Mouse (Mus musculus): ENCODE results near the gene Tefm.
"Not testable (repeated sequence)": the region's sequence is repeated elsewhere in the genome, so short reads cannot be mapped to it uniquely, and the experiment has no call there.

Gene Tefm

GRCm38 (mm10) chr11:80156841-80157240 is 14.9 kb upstream of the Tefm start:
- DNase-seq (ENCODE audit: low read depth), result no peak

- DNase-seq (ENCODE audit: low read depth), result no peak
These were observed 14.0 kb upstream of the Tefm start for GRCm38 (mm10) chr11:80155961-80156360.

- no peak for DNase-seq (ENCODE audit: low read depth)
These were observed 13.6 kb upstream of the Tefm start for GRCm38 (mm10) chr11:80155541-80155940.

- DNase-seq (ENCODE audit: low read depth), result no peak
These were observed 12.5 kb upstream of the Tefm start for GRCm38 (mm10) chr11:80154501-80154900.

- DNase-seq (ENCODE audit: low read depth), result peak; percentile 89
These were observed 12.0 kb upstream of the Tefm start, which contains the start of gene Adap2 for GRCm38 (mm10) chr11:80153857-80154495. Gene Adap2, plus strand, starts transcription at chr11:80154105.

- no peak for DNase-seq (ENCODE audit: low read depth)
These were observed 10.4 kb upstream of the Tefm start for GRCm38 (mm10) chr11:80152376-80152775.

- DNase-seq (ENCODE audit: low read depth), result no peak
These were observed 9.6 kb upstream of the Tefm start for GRCm38 (mm10) chr11:80151541-80151940.

GRCm38 (mm10) chr11:80150566-80150965 is 8.6 kb upstream of the Tefm start:
- DNase-seq (ENCODE audit: low read depth), result no peak

- no peak for DNase-seq (ENCODE audit: low read depth)
These were observed 7.5 kb upstream of the Tefm start for GRCm38 (mm10) chr11:80149412-80150023.

GRCm38 (mm10) chr11:80148974-80149373 is 7.0 kb upstream of the Tefm start:
- not testable (repeated sequence) for DNase-seq (ENCODE audit: low read depth)

GRCm38 (mm10) chr11:80148313-80148712 is 6.3 kb upstream of the Tefm start:
- DNase-seq (ENCODE audit: low read depth), result no peak

- DNase-seq (ENCODE audit: low read depth), result no peak
These were observed 5.8 kb upstream of the Tefm start for GRCm38 (mm10) chr11:80147748-80148147.

GRCm38 (mm10) chr11:80145787-80146275 is 3.9 kb upstream of the Tefm start:
- no peak for DNase-seq (ENCODE audit: low read depth)

- DNase-seq (ENCODE audit: low read depth), result no peak
These were observed 897 bp upstream of the Tefm start for GRCm38 (mm10) chr11:80142872-80143271.

GRCm38 (mm10) chr11:80137773-80138172 is 4.2 kb downstream of the Tefm start:
- no peak for DNase-seq (ENCODE audit: low read depth)

GRCm38 (mm10) chr11:80136786-80137185 is 5.2 kb downstream of the Tefm start:
- no peak for DNase-seq (ENCODE audit: low read depth)

- DNase-seq (ENCODE audit: low read depth), result peak; percentile 32
These were observed 5.9 kb downstream of the Tefm start for GRCm38 (mm10) chr11:80135954-80136683.

- no peak for DNase-seq (ENCODE audit: low read depth)
These were observed 7.2 kb downstream of the Tefm start for GRCm38 (mm10) chr11:80134744-80135143.

GRCm38 (mm10) chr11:80132050-80132449 is 9.9 kb downstream of the Tefm start:
- DNase-seq (ENCODE audit: low read depth), result no peak

GRCm38 (mm10) chr11:80116411-80116810 is 25.6 kb downstream of the Tefm start:
- DNase-seq (ENCODE audit: low read depth), result no peak

- DNase-seq (ENCODE audit: low read depth), result no peak
These were observed 37.6 kb downstream of the Tefm start for GRCm38 (mm10) chr11:80104407-80104806.

- DNase-seq (ENCODE audit: low read depth), result no peak
These were observed 40.7 kb downstream of the Tefm start for GRCm38 (mm10) chr11:80101298-80101697.

- no peak for DNase-seq (ENCODE audit: low read depth)
These were observed 43.4 kb downstream of the Tefm start for GRCm38 (mm10) chr11:80098444-80099056.
